Mouse (Mus musculus) midbrain, postnatal 0 days (tissue): Measurements from ENCODE around the gene Srrt. TPM values are rescaled to one million over a fixed set of nuclear protein-coding genes. Genes with fewer than 3 reads are reported as not detected.

Experiments
- ATAC-seq: fragments of 200-750 bp; cut with Nextera tagmentation; 2 replicates; pipeline ENCODE4 v1.8.0; 2017; ENCODE audit warnings: moderate number of reproducible peaks, mild to moderate bottlenecking, moderate TSS enrichment, moderate library complexity; ENCODE audit not compliant: low FRiP score
- DNase-seq: peaks from one replicate; pipeline ENCODE4 v3.0.0-alpha.2; 2015; ENCODE audit warnings: low spot score
- H3K27ac ChIP-seq: fragments of 300-500 bp; sonication (generic); 2 replicates; pipeline ENCODE4 v1.5.1; 2014; ENCODE audit warnings: low read depth, mild to moderate bottlenecking, low read length, mixed read lengths
- H3K27me3 ChIP-seq: fragments of 300-500 bp; sonication (generic); 2 replicates; pipeline ENCODE4 v1.6.1; 2014; ENCODE audit warnings: low read length, control low read depth, mixed read lengths; ENCODE audit not compliant: insufficient read depth
- H3K36me3 ChIP-seq: fragments of 300-500 bp; sonication (generic); 2 replicates; pipeline ENCODE4 v1.6.1; 2014; ENCODE audit warnings: low read length, control low read depth, mixed read lengths; ENCODE audit not compliant: insufficient read depth
- H3K4me1 ChIP-seq: fragments of 300-500 bp; sonication (generic); 2 replicates; pipeline ENCODE4 v1.6.1; 2014; ENCODE audit warnings: mild to moderate bottlenecking, control low read depth, antibody characterized with exemption, low read length, mixed read lengths; ENCODE audit not compliant: insufficient read depth
- H3K4me2 ChIP-seq: fragments of 300-500 bp; sonication (generic); 2 replicates; pipeline ENCODE4 v1.6.1; 2014; ENCODE audit warnings: low read depth, mild to moderate bottlenecking, low read length, mixed read lengths; ENCODE audit not compliant: poor library complexity, severe bottlenecking
- H3K4me3 ChIP-seq: fragments of 300-500 bp; sonication (generic); 2 replicates; pipeline ENCODE4 v1.5.1; 2014; ENCODE audit warnings: low read depth, mild to moderate bottlenecking, low read length, moderate library complexity
- H3K9ac ChIP-seq: fragments of 300-500 bp; sonication (generic); replicated peaks from 2 replicates; pipeline ENCODE4 v1.6.1; 2014; ENCODE audit warnings: mild to moderate bottlenecking, low read length, moderate library complexity, mixed read lengths; ENCODE audit not compliant: poor library complexity, severe bottlenecking
- H3K9me3 ChIP-seq: fragments of 300-500 bp; sonication (generic); 2 replicates; pipeline ENCODE4 v1.6.1; 2016; ENCODE audit warnings: low read length, control low read depth
- CTCF ChIP-seq: IDR thresholded peaks from 2 replicates; pipeline ENCODE4 v1.5.1; 2016; ENCODE audit warnings: antibody characterized with exemption, mild to moderate bottlenecking
- WGBS: fragments of 180-500 bp; shearing (Covaris S2); extraction: QIAGEN DNeasy Blood & Tissue Kit; methylation state at CpG from one replicate; pipeline ENCODE4 v1.1.7; 2014; 5-methylcytosine and 5-hydroxymethylcytosine counted together
- polyA plus RNA-seq: library from polyadenylated mRNA; unstranded; fragments of >200 nt; fragmentation: Nextera tagmentation; extraction: Ambion mirVana; gene quantifications from 2 replicates; pipeline ENCODE4 v1.2.1, GENCODE M21; 2015
- total RNA-seq: library from RNA; depleted of rRNA; stranded (reverse); fragments of >200 nt; gene quantifications from 2 replicates; pipeline ENCODE4 v1.2.3, GENCODE M21; 2014

The Srrt gene
- total and polyA plus RNA-seq, 2 experiments from 2014 or later, result 56.4 to 114 TPM

DNA sequence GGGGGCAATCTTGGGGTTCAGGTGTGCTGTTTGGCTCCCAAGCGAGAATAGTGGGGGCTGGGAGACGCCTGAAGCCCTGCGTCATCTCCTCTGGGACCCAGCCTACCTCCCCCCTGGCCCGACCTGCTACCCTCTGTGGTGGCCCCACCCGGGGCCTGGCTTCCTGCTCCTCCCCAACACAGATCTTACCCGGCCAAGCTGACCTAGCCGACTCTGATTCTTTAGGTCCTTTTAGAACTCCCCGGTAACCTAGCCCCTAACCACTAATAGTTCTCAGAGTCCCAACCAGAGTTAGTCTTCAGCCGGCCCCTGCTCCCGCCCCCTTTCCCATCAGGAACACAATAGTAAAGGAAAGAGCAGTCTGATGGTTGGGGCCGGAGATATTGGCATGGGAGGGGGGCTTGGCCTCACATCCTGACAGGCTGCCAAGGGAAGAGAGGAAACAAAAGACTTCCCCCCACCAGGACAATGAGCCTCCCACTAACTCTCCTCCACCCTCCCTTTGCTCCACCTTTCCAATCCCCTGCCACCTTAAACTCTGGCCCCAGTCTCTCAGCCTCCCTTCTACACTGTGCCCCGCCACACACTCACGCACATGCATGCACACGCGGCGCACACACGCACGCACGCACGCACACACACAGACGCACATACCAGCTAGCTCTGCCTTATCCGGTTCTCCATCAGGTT is 32.0 kb upstream of the Srrt start:
- Histone ChIP-seq H3K4me1 (peaks cover 2% of the 10 kb centered on the region; the same call in 1 of the 2 replicates), H3K27ac (peak overlapping the region; percentile 71), H3K9ac (peak overlapping the region; percentile 64), H3K36me3 (no peaks in the 10 kb centered on the region), H3K4me3 (peak overlapping the region; percentile 36), H3K27me3 (no peaks in the 10 kb centered on the region), H3K9me3 (no peaks in the 10 kb centered on the region), H3K4me2 (peak overlapping the region; percentile 81)
- DNase-seq (peak; percentile 54), ATAC-seq (peak; percentile 77)
- no peak for TF ChIP-seq CTCF
- 2% methylated on average over 22 of the region's 22 CpGs for WGBS

DNA sequence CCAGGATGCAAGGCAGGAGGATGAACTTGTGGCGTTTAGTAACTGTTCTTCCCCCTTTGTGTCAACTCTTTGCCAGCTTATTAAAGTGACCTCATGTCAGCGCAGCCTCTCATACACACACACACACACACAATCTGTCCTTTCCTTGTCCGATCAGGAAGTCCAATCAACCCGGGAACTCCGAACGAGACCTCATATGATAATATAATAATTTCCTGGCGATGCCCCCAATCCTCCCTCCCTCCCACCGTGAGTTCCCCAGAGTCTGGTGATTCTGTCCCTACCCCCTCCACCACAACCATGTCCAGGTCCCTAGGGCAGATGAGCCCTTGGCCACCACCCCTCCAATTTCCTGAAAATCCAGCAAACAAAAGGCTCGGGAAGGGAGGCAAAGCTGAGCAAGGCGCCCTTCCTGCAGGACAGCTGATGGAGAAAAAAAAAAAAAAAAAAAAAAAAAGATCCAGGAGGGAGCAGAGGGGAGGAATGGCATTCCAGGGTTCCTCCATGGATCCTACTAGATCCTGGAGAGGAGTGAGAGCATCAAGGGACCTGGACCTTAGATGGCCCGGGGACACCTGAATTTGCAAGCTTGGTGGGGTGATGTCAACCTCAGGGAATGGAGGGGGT is 31.3 kb upstream of the Srrt start:
- no peak for TF ChIP-seq CTCF

GRCm38 (mm10) chr5:137338256-137338655 is 30.8 kb upstream of the Srrt start:
- H3K27me3 ChIP-seq, result no peaks in the 10 kb centered on the region
- H3K4me1 ChIP-seq, result peaks cover 2% of the 10 kb centered on the region; the same call in 1 of the 2 replicates
- DNase-seq, result peak; percentile 97
- no peaks in the 10 kb centered on the region for H3K9me3 ChIP-seq
- peak overlapping the region; percentile 81 for H3K4me2 ChIP-seq
- peak overlapping the region; percentile 71 for H3K27ac ChIP-seq
- ATAC-seq, result peak; percentile 87
- H3K4me3 ChIP-seq, result peak overlapping the region; percentile 36
- WGBS, result under 1% methylated on average over 19 of the region's 19 CpGs
- H3K9ac ChIP-seq, result peak overlapping the region; percentile 64
- TF ChIP-seq CTCF, result no peak
- no peaks in the 10 kb centered on the region for H3K36me3 ChIP-seq

More for the DNA sequence above, 31.3 kb upstream of the Srrt start:
- peak overlapping the region; percentile 64 for H3K9ac ChIP-seq
- no peaks in the 10 kb centered on the region for H3K36me3 ChIP-seq
- H3K4me1 ChIP-seq, result peaks cover 2% of the 10 kb centered on the region; the same call in 1 of the 2 replicates
- no peaks in the 10 kb centered on the region for H3K27me3 ChIP-seq
- DNase-seq (peak; percentile 70), ATAC-seq (0 out of 2 replicates have a peak, but pooled peaks have one; percentile 6)
- no peaks in the 10 kb centered on the region for H3K9me3 ChIP-seq
- H3K4me2 ChIP-seq, result peak overlapping the region; percentile 81
- peak overlapping the region; percentile 71 for H3K27ac ChIP-seq
- under 1% methylated on average over 11 of the region's 11 CpGs for WGBS
- H3K4me3 ChIP-seq, result peak overlapping the region; percentile 36

DNA sequence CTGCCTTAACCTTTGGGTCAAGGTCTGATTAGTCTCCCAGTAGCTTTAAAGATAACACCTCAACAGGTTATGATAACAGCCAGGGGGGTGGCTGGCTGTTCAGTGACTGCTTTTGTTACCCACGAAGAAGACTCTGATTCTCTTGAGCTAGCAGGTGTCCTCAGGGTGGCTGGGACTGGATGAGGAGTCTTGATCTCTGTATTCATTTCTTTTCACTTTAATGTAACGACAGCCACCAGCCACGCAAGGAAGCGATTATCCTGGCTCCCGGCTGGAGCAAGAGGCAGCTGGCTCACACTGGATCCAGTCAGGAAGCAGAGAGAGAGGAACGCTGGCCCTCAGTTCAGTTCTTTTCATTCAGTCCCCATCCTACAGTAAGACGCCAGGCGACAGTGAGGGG is 29.7 kb upstream of the Srrt start:
- Histone ChIP-seq H3K4me3 (no peak overlapping the region), H3K27ac (no peak overlapping the region), H3K27me3 (no peaks in the 10 kb centered on the region), H3K9me3 (no peaks in the 10 kb centered on the region), H3K9ac (no peak overlapping the region), H3K36me3 (no peaks in the 10 kb centered on the region), H3K4me2 (no peak overlapping the region), H3K4me1 (peaks cover 5% of the 10 kb centered on the region; the same call in 1 of the 2 replicates)
- ATAC-seq (no peak), DNase-seq (no peak)
- TF ChIP-seq CTCF, result no peak
- 54% methylated on average over 8 of the region's 8 CpGs for WGBS

GRCm38 (mm10) chr5:137335066-137335465 is 27.6 kb upstream of the Srrt start:
- no peak overlapping the region for H3K9ac ChIP-seq

DNA sequence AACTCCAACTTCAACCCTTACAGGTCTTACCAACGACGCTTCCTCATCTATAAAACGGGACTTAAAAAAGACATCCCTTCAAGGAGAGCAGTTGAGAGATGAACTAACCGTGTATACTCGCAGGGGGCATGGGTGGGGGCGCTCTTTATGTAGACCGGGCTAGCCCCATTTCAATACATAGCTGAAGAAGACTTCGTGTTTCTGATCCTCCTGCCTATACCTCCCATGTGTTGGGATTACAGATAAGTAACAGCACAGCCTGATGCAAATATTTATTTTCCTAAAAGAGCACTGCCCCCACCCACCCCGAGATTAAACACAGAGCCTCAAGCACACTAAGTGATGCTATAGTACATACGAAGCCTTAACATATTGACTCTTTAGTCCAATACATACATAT is 26.8 kb upstream of the Srrt start:
- peak overlapping the region; percentile 52; the same call in 1 of the 2 replicates for H3K4me3 ChIP-seq
- peaks cover 2% of the 10 kb centered on the region; the same call in 1 of the 2 replicates for H3K36me3 ChIP-seq
- no peak for TF ChIP-seq CTCF
- H3K27ac ChIP-seq, result no peak overlapping the region
- no peak overlapping the region for H3K4me2 ChIP-seq
- DNase-seq (no peak), ATAC-seq (no peak)
- H3K27me3 ChIP-seq, result no peaks in the 10 kb centered on the region
- WGBS, result 50% methylated on average over 10 of the region's 10 CpGs
- no peak overlapping the region for H3K9ac ChIP-seq
- no peaks in the 10 kb centered on the region for H3K9me3 ChIP-seq
- H3K4me1 ChIP-seq, result peaks cover 3% of the 10 kb centered on the region; the same call in 1 of the 2 replicates

More at GRCm38 (mm10) chr5:137335066-137335465, 27.6 kb upstream of the Srrt start:
- H3K27me3 ChIP-seq, result no peaks in the 10 kb centered on the region
- TF ChIP-seq CTCF, result no peak
- ATAC-seq (no peak), DNase-seq (no peak)
- no peak overlapping the region for H3K4me2 ChIP-seq
- H3K4me1 ChIP-seq, result peaks cover 5% of the 10 kb centered on the region; the same call in 1 of the 2 replicates
- H3K9me3 ChIP-seq, result no peaks in the 10 kb centered on the region
- WGBS, result 65% methylated on average over 6 of the region's 6 CpGs
- H3K4me3 ChIP-seq, result no peak overlapping the region
- peaks cover 2% of the 10 kb centered on the region; the same call in 1 of the 2 replicates for H3K36me3 ChIP-seq
- H3K27ac ChIP-seq, result no peak overlapping the region
